ENCODE assay signal across 13 mouse cellular contexts in genomic region chr9:54816508-54817201, GRCm38 (mm10). TPM values are rescaled to one million over a fixed set of nuclear protein-coding genes. Genes with fewer than 3 reads are reported as not detected.
DNase-seq lines count a peak whose midpoint lies in the region; TF ChIP-seq lines count a peak whose summit lies in the region.
"Had no signal": no experiment of that assay in that cellular context is flagged by ENCODE, and none has a peak within 500 bp of the region (broad histone marks: within the 10 kb centered on the region; RNA-seq: fewer than 3 reads in every experiment).

No protein-coding gene starts in this region.

- no peaks in the 10 kb centered on the region for H3K36me3 ChIP-seq in embryonic facial prominence, embryonic 10.5 days (replicated peaks)
- H3K36me3 ChIP-seq: forebrain, embryonic 12.5 days had no signal

- peak; percentile 4 for DNase-seq in layer of hippocampus, adult 11-12 months (ENCODE audit: low spot score)
- DNase-seq in layer of hippocampus, adult 9-10 months (ENCODE audit: low spot score) = no peak
- peak; percentile 78 for DNase-seq in embryonic facial prominence, embryonic 10.5 days (ENCODE audit: low spot score)
- DNase-seq in retina, postnatal 1 day = peak; percentile 81
- no peak for DNase-seq in ovary, adult 18-20 months (ENCODE audit: low spot score)
- no peak for DNase-seq in spleen, adult 18-20 months
- DNase-seq: cerebellum, adult 9-10 months; lung, embryonic 14.5 days; thymus, postnatal 14 days had no signal

- 48% methylated on average over 10 of the region's 10 CpGs for WGBS in embryonic facial prominence, embryonic 10.5 days

- no peak for TF ChIP-seq CTCF in embryonic fibroblast, embryonic 13.5 days (IDR thresholded peaks at IDR 0.05; ENCODE audit: borderline replicate concordance, insufficient read depth, low read length)

- H3K27ac ChIP-seq in embryonic facial prominence, embryonic 10.5 days (replicated peaks) = peak overlapping the region; percentile 79
- peak overlapping the region; percentile 47 for H3K27ac ChIP-seq in embryonic fibroblast, embryonic 13.5 days (ENCODE audit: insufficient read depth, low read length)
- H3K27ac ChIP-seq: forebrain, embryonic 12.5 days; hindbrain, embryonic 14.5 days; kidney, postnatal 0 days had no signal

- no peaks in the 10 kb centered on the region for H3K9me3 ChIP-seq in embryonic facial prominence, embryonic 10.5 days
- H3K9me3 ChIP-seq: forebrain, embryonic 12.5 days had no signal

- H3K4me1 ChIP-seq in embryonic facial prominence, embryonic 10.5 days = peaks cover 54% of the 10 kb centered on the region
- H3K4me1 ChIP-seq in embryonic fibroblast, embryonic 13.5 days (ENCODE audit: control insufficient read depth, insufficient read depth, low read length) = peaks cover 8% of the 10 kb centered on the region

- no peak overlapping the region for H3K4me3 ChIP-seq in embryonic facial prominence, embryonic 10.5 days
- H3K4me3 ChIP-seq in embryonic fibroblast, embryonic 13.5 days (ENCODE audit: insufficient read depth, low read length) = no peak overlapping the region
- H3K4me3 ChIP-seq: forebrain, embryonic 12.5 days had no signal

- no peak for TF ChIP-seq POLR2A in embryonic fibroblast, embryonic 13.5 days (IDR thresholded peaks at IDR 0.05; ENCODE audit: low read depth, low read length)

- H3K27me3 ChIP-seq in embryonic facial prominence, embryonic 10.5 days (replicated peaks; ENCODE audit: low read depth, poor library complexity, severe bottlenecking) = no peaks in the 10 kb centered on the region

RNA-seq across cellular contexts. Expression of gene Ireb2, which starts 46.9 kb away (rescaled TPM):
- polyA plus RNA-seq in embryonic facial prominence, embryonic 10.5 days (2016; fragmentation: Nextera tagmentation; extraction: Ambion mirVana) = 46.0 and 48.7 TPM in 2 replicates
- polyA plus RNA-seq in embryonic fibroblast, embryonic 13.5 days (2011; ENCODE audit: insufficient read length, low read depth, missing spikeins) = 70.4 and 78.4 TPM in 2 replicates

RNA-seq across cellular contexts. Expression of gene Crabp1, which starts 52.1 kb away (rescaled TPM):
- polyA plus RNA-seq in embryonic facial prominence, embryonic 10.5 days (2016; fragmentation: Nextera tagmentation; extraction: Ambion mirVana) = 1,341 and 1,562 TPM in 2 replicates
- polyA plus RNA-seq in embryonic fibroblast, embryonic 13.5 days (2011; ENCODE audit: insufficient read length, low read depth, missing spikeins) = 344 and 514 TPM in 2 replicates

Comparison
In these comparisons a context has a peak if more than half of its experiments do, and no peak if none do; other contexts are left out.
1. DNase-seq: peak in layer of hippocampus, adult 11-12 months (single experiment), embryonic facial prominence, embryonic 10.5 days (single experiment) and retina, postnatal 1 day (single experiment); none in layer of hippocampus, adult 9-10 months (single experiment), ovary, adult 18-20 months (single experiment) and spleen, adult 18-20 months (0 of 2).